Mouse (Mus musculus) liver, postnatal 0 days (tissue): ENCODE measurements around the gene Cntd1.

Experiments used
- CTCF ChIP-seq: sonication (generic); IDR thresholded peaks from 2 replicates; pipeline ENCODE4 v1.5.1; 2016; ENCODE audit warnings: antibody characterized with exemption, low read depth
- EP300 ChIP-seq: IDR thresholded peaks from 2 replicates; pipeline ENCODE4 v1.6.1; 2016; ENCODE audit warnings: antibody characterized with exemption, low read depth, mild to moderate bottlenecking

GRCm38 (mm10) chr11:101301299-101302003, 22.6 kb downstream of the Cntd1 start:
- TF ChIP-seq CTCF = no peak
- TF ChIP-seq EP300 = no peak
